Mouse (Mus musculus): Measurements from ENCODE around the gene Mcrip2. TPM values are rescaled to one million over a fixed set of nuclear protein-coding genes. Genes with fewer than 3 reads are reported as not detected.

Mcrip2 gene
- total RNA-seq, 1 experiment, result 12.3 TPM

DNA sequence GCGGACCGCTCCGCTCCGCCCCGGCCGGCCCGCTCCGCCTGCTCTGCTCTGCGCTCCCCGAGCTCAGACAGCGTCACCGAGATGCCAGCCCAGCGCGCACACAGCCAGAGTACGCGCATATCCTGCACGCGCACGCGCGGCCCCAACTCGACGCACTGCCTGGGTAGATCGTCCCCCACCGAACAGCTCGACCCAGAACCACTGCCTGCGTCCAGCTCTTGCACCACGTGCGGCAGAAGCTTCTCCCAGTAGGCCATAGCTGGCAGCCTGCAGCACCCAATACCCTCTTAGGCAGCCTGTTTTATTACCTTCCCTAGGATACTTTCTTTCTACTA, 31.5 kb downstream of the Mcrip2 start, which contains the start of gene Rhbdl1:
TSS of gene Rhbdl1 (minus strand) at position 220 of the 335 bp plus-strand sequence.
- in situ Hi-C loops (cut with MboI; ENCODE audit: low sequenced_read_pairs in 2 of 2, unreplicated experiment in 2 of 2), result no loop called here
- no peaks in the 10 kb centered on the region for H3K9me3 ChIP-seq (ENCODE audit: control insufficient read depth, insufficient read depth, low read depth, low read length)
- peak within 1 kb of the TSS; percentile 23 to 41; a peak in 3 of 4 replicates for H3K4me3 ChIP-seq (ENCODE audit: insufficient read depth in 1 of 2, low read depth in 1 of 2, low read length in 2 of 2, poor library complexity in 1 of 2, severe bottlenecking in 1 of 2)
- TF ChIP-seq ZNF384 (IDR thresholded peaks at IDR 0.05; ENCODE audit: low read depth, low read length), result no peak
- TF ChIP-seq MAFK (IDR thresholded peaks at IDR 0.05; ENCODE audit: insufficient read depth, low read depth, low read length), result no peak
- TF ChIP-seq ZC3H11A (IDR thresholded peaks at IDR 0.05; ENCODE audit: borderline replicate concordance, low read depth, low read length), result no peak
- no peak for TF ChIP-seq CHD2 (IDR thresholded peaks at IDR 0.05; ENCODE audit: low read depth, low read length)
- TF ChIP-seq HCFC1 (IDR thresholded peaks at IDR 0.05; ENCODE audit: borderline replicate concordance, insufficient read depth, low read length), result no peak
- no peak within 1 kb of the TSS for H3K27ac ChIP-seq (ENCODE audit: insufficient read depth, low read depth, low read length, poor library complexity, severe bottlenecking)
- no peak for DNase-seq (ENCODE audit: low read depth, low spot score)
- peaks cover 0 to 19% of the 10 kb centered on the region in 2 experiments; a peak in 1 of 4 replicates for H3K4me1 ChIP-seq (ENCODE audit: control insufficient read depth in 2 of 2, insufficient read depth in 2 of 2, low read length in 2 of 2, poor library complexity in 1 of 2)
- peaks cover 51% of the 10 kb centered on the region for H3K36me3 ChIP-seq (ENCODE audit: control insufficient read depth, insufficient read depth, low read length, poor library complexity, severe bottlenecking)
- H3K9ac ChIP-seq (ENCODE audit: insufficient read depth, low read depth, low read length, poor library complexity, severe bottlenecking), result peak within 1 kb of the TSS; percentile 20; the same call in 1 of the 2 replicates

DNA sequence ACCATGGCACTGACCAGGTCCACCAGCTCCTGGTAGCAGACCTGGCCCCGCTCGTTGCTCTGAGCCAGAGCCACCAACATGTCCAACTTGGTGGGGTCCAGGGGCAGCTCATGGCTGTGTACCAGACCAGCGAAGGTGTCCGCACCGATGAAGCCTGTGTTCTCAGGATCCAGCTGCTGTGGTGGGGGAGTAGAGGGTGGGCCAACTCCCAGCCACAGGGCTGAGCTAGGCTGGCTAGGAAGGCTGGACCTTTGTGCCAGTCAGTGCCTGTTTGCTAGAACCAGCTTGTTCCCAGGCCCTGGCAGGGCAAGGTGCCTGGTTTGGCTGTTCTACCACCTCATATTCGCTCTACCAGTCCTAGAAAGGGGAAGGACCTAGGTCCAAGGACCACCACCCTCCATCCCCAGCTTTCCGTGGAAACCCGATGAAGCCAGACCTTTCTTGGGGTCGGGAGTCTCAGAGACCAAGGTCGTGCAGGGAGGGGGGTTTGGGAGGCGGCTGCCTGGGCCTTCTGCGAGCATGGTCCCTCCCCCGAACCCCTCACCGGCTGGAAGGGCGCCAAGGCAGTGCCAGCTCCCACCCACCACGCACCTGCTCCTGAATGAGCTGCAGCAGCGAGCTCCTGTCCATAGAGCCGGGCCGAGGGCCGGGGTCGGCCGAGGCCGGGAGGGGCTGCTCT, 32.0 kb downstream of the Mcrip2 start:
- peaks cover under 1 to 23% of the 10 kb centered on the region in 2 experiments; a peak in 1 of 4 replicates for H3K4me1 ChIP-seq (ENCODE audit: control insufficient read depth in 2 of 2, insufficient read depth in 2 of 2, low read length in 2 of 2, poor library complexity in 1 of 2)
- no peaks in the 10 kb centered on the region for H3K9me3 ChIP-seq (ENCODE audit: control insufficient read depth, insufficient read depth, low read depth, low read length)
- peak overlapping the region; percentile 23 to 41; a peak in 3 of 4 replicates for H3K4me3 ChIP-seq (ENCODE audit: insufficient read depth in 1 of 2, low read depth in 1 of 2, low read length in 2 of 2, poor library complexity in 1 of 2, severe bottlenecking in 1 of 2)
- in situ Hi-C loops (cut with MboI; ENCODE audit: low sequenced_read_pairs in 2 of 2, unreplicated experiment in 2 of 2), result no loop called here
- no peak overlapping the region for H3K27ac ChIP-seq (ENCODE audit: insufficient read depth, low read depth, low read length, poor library complexity, severe bottlenecking)
- peaks cover 51% of the 10 kb centered on the region for H3K36me3 ChIP-seq (ENCODE audit: control insufficient read depth, insufficient read depth, low read length, poor library complexity, severe bottlenecking)
- TF ChIP-seq ZNF384 (IDR thresholded peaks at IDR 0.05; ENCODE audit: low read depth, low read length) (no peak), CHD2 (IDR thresholded peaks at IDR 0.05; ENCODE audit: low read depth, low read length) (no peak), HCFC1 (IDR thresholded peaks at IDR 0.05; ENCODE audit: borderline replicate concordance, insufficient read depth, low read length) (no peak), ZC3H11A (IDR thresholded peaks at IDR 0.05; ENCODE audit: borderline replicate concordance, low read depth, low read length) (no peak), MAFK (IDR thresholded peaks at IDR 0.05; ENCODE audit: insufficient read depth, low read depth, low read length) (no peak)
- no peak for DNase-seq (ENCODE audit: low read depth, low spot score)
- H3K9ac ChIP-seq (ENCODE audit: insufficient read depth, low read depth, low read length, poor library complexity, severe bottlenecking), result peak overlapping the region; percentile 20; the same call in 1 of the 2 replicates

DNA sequence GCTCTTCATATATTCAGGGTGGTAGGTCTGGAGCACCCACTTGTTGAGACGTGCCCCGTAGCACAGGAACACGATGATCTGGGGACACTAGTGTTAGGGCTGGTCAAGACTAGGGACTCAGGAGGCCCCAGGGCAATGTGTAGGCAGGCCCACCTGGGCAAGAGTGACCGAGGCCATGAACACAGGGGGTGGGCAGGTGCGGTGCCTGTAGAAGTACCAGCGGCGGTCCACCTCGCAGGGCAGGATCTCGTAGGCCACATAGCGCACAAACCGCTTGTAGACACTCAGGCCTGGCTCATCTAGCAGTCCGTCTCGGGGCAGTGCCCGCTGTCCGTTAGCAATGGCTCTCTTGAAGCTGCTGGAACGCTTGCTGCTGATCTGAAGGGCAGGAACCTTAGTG, 32.7 kb downstream of the Mcrip2 start:
- TF ChIP-seq ZC3H11A (IDR thresholded peaks at IDR 0.05; ENCODE audit: borderline replicate concordance, low read depth, low read length) (no peak), ZNF384 (IDR thresholded peaks at IDR 0.05; ENCODE audit: low read depth, low read length) (no peak), HCFC1 (IDR thresholded peaks at IDR 0.05; ENCODE audit: borderline replicate concordance, insufficient read depth, low read length) (no peak), CHD2 (IDR thresholded peaks at IDR 0.05; ENCODE audit: low read depth, low read length) (no peak), MAFK (IDR thresholded peaks at IDR 0.05; ENCODE audit: insufficient read depth, low read depth, low read length) (no peak)
- peaks cover 51% of the 10 kb centered on the region for H3K36me3 ChIP-seq (ENCODE audit: control insufficient read depth, insufficient read depth, low read length, poor library complexity, severe bottlenecking)
- H3K4me3 ChIP-seq (ENCODE audit: insufficient read depth in 1 of 2, low read depth in 1 of 2, low read length in 2 of 2, poor library complexity in 1 of 2, severe bottlenecking in 1 of 2), result no peak overlapping the region
- no peak overlapping the region for H3K27ac ChIP-seq (ENCODE audit: insufficient read depth, low read depth, low read length, poor library complexity, severe bottlenecking)
- peaks cover 2 to 26% of the 10 kb centered on the region in 2 experiments; a peak in 1 of 4 replicates for H3K4me1 ChIP-seq (ENCODE audit: control insufficient read depth in 2 of 2, insufficient read depth in 2 of 2, low read length in 2 of 2, poor library complexity in 1 of 2)
- DNase-seq (ENCODE audit: low read depth, low spot score), result no peak
- H3K9ac ChIP-seq (ENCODE audit: insufficient read depth, low read depth, low read length, poor library complexity, severe bottlenecking), result no peak overlapping the region
- H3K9me3 ChIP-seq (ENCODE audit: control insufficient read depth, insufficient read depth, low read depth, low read length), result no peaks in the 10 kb centered on the region
- in situ Hi-C loops (cut with MboI; ENCODE audit: low sequenced_read_pairs in 2 of 2, unreplicated experiment in 2 of 2), result no loop called here

DNA sequence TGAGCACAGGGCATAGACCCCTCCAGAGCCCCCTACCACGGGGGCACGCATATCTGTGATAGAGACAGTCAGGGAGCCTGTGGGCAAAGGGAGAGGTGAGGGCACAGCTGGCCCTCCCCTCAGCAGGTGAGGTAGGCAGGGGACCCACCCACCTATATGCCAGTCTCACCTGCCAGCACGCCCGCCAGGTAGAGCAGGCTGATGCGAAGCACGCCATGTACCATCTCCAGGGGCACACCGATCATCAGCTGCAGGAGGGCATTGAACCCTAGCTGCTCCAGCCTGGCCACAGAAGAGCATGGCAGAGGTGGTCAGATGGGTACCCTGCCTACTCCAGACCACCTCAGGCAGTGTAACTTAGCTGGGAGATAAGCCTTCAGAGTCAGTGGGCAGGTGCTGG, 33.3 kb downstream of the Mcrip2 start:
- Histone ChIP-seq H3K27ac (ENCODE audit: insufficient read depth, low read depth, low read length, poor library complexity, severe bottlenecking) (no peak overlapping the region), H3K9ac (ENCODE audit: insufficient read depth, low read depth, low read length, poor library complexity, severe bottlenecking) (no peak overlapping the region), H3K9me3 (ENCODE audit: control insufficient read depth, insufficient read depth, low read depth, low read length) (no peaks in the 10 kb centered on the region), H3K4me3 (ENCODE audit: insufficient read depth in 1 of 2, low read depth in 1 of 2, low read length in 2 of 2, poor library complexity in 1 of 2, severe bottlenecking in 1 of 2) (no peak overlapping the region), H3K36me3 (ENCODE audit: control insufficient read depth, insufficient read depth, low read length, poor library complexity, severe bottlenecking) (peaks cover 51% of the 10 kb centered on the region), H3K4me1 (ENCODE audit: control insufficient read depth in 2 of 2, insufficient read depth in 2 of 2, low read length in 2 of 2, poor library complexity in 1 of 2) (peaks cover 2 to 26% of the 10 kb centered on the region in 2 experiments; a peak in 1 of 4 replicates)
- in situ Hi-C loops (cut with MboI; ENCODE audit: low sequenced_read_pairs in 2 of 2, unreplicated experiment in 2 of 2), result no loop called here
- DNase-seq (ENCODE audit: low read depth, low spot score), result no peak
- TF ChIP-seq ZC3H11A (IDR thresholded peaks at IDR 0.05; ENCODE audit: borderline replicate concordance, low read depth, low read length) (no peak), MAFK (IDR thresholded peaks at IDR 0.05; ENCODE audit: insufficient read depth, low read depth, low read length) (no peak), CHD2 (IDR thresholded peaks at IDR 0.05; ENCODE audit: low read depth, low read length) (no peak), ZNF384 (IDR thresholded peaks at IDR 0.05; ENCODE audit: low read depth, low read length) (no peak), HCFC1 (IDR thresholded peaks at IDR 0.05; ENCODE audit: borderline replicate concordance, insufficient read depth, low read length) (no peak)
